Mouse (Mus musculus): ENCODE measurements around the gene Cct8. TPM values are rescaled to one million over a fixed set of nuclear protein-coding genes. Genes with fewer than 3 reads are reported as not detected.

Cct8 gene
- polyA plus RNA-seq, 1 experiment from 2014 or later, result 356 TPM

- H3K9ac ChIP-seq, result no peak overlapping the region
- ATAC-seq (ENCODE audit: low read depth), result no peak
- H3K4me1 ChIP-seq (replicated peaks), result peaks cover 23% of the 10 kb centered on the region
- H3K9me3 ChIP-seq (replicated peaks), result no peaks in the 10 kb centered on the region
- H3K36me3 ChIP-seq, result no peaks in the 10 kb centered on the region
- no peak overlapping the region for H3K27ac ChIP-seq
- H3K4me2 ChIP-seq, result no peak overlapping the region
- no peak overlapping the region for H3K4me3 ChIP-seq (replicated peaks)
- no peaks in the 10 kb centered on the region; the same call in 1 of the 2 replicates for H3K27me3 ChIP-seq
- DNase-seq, result no peak
Measured at GRCm38 (mm10) chr16:87443245-87443644, 52.4 kb downstream of the Cct8 start.

- WGBS (ENCODE audit: insufficient replicate concordance), result 53% methylated on average over 5 of the region's 5 CpGs
- Histone ChIP-seq H3K9me3 (replicated peaks) (no peaks in the 10 kb centered on the region), H3K27me3 (no peaks in the 10 kb centered on the region; the same call in 1 of the 2 replicates), H3K36me3 (no peaks in the 10 kb centered on the region), H3K9ac (no peak overlapping the region), H3K4me1 (replicated peaks) (peaks cover 23% of the 10 kb centered on the region), H3K4me3 (replicated peaks) (no peak overlapping the region), H3K4me2 (no peak overlapping the region), H3K27ac (no peak overlapping the region)
- DNase-seq, result no peak
- no peak for ATAC-seq (ENCODE audit: low read depth)
Measured at GRCm38 (mm10) chr16:87442291-87442690, 53.4 kb downstream of the Cct8 start.

- peak overlapping the region; percentile 86 for H3K9ac ChIP-seq
- peak overlapping the region; percentile 86 for H3K27ac ChIP-seq
- peak overlapping the region; percentile 84 for H3K4me3 ChIP-seq (replicated peaks)
- ATAC-seq (ENCODE audit: low read depth) (no peak), DNase-seq (peak; percentile 29)
- no peaks in the 10 kb centered on the region; the same call in 1 of the 2 replicates for H3K36me3 ChIP-seq
- WGBS (ENCODE audit: insufficient replicate concordance), result 5% methylated on average over 9 of the region's 9 CpGs
- H3K4me1 ChIP-seq (replicated peaks), result peaks cover 23% of the 10 kb centered on the region
- H3K9me3 ChIP-seq (replicated peaks), result no peaks in the 10 kb centered on the region
- no peaks in the 10 kb centered on the region for H3K27me3 ChIP-seq
- peak overlapping the region; percentile 87 for H3K4me2 ChIP-seq
Measured at GRCm38 (mm10) chr16:87441089-87441488, 54.6 kb downstream of the Cct8 start.

- H3K4me3 ChIP-seq (replicated peaks), result peak within 1 kb of the TSS; percentile 84
- WGBS (ENCODE audit: insufficient replicate concordance), result under 1% methylated on average over 38 of the region's 38 CpGs
- peak within 1 kb of the TSS; percentile 86 for H3K9ac ChIP-seq
- peaks cover 23% of the 10 kb centered on the region for H3K4me1 ChIP-seq (replicated peaks)
- H3K27ac ChIP-seq, result peak within 1 kb of the TSS; percentile 86
- H3K27me3 ChIP-seq, result no peaks in the 10 kb centered on the region
- peak within 1 kb of the TSS; percentile 87 for H3K4me2 ChIP-seq
- DNase-seq (peak; percentile 92), ATAC-seq (ENCODE audit: low read depth) (peak; percentile 95)
- no peaks in the 10 kb centered on the region for H3K9me3 ChIP-seq (replicated peaks)
- H3K36me3 ChIP-seq, result no peaks in the 10 kb centered on the region; the same call in 1 of the 2 replicates
Measured at GRCm38 (mm10) chr16:87440184-87440686, 55.4 kb downstream of the Cct8 start, which contains the start of gene Rwdd2b. Rwdd2b (minus strand) TSS chr16:87440573.

DNA sequence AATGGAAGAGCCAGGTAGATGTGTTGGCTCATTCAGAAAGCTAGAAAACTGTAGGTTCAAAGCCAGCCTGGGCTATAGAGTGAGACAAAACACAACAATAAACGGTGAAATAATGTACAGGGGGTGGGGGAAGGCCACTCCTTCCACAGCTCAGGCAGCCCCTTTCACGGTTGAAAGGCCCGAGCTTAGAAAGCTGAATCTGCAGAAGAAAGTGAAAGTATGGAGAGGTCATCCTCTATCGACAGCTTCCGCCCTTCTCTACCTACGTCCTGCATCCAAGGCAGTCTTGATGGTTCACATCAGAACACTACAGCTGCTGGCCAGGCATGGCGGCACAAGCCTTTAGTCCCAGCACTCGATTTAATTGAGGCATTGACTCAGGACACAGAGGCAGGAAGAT is 57.0 kb downstream of the Cct8 start:
- WGBS (ENCODE audit: insufficient replicate concordance), result 84% methylated on average over 8 of the region's 8 CpGs
- ATAC-seq (ENCODE audit: low read depth), result no peak
- Histone ChIP-seq H3K9me3 (replicated peaks) (no peaks in the 10 kb centered on the region), H3K9ac (no peak overlapping the region), H3K4me3 (replicated peaks) (no peak overlapping the region), H3K4me1 (replicated peaks) (peaks cover 21% of the 10 kb centered on the region), H3K4me2 (no peak overlapping the region), H3K36me3 (no peaks in the 10 kb centered on the region; the same call in 1 of the 2 replicates), H3K27ac (no peak overlapping the region), H3K27me3 (no peaks in the 10 kb centered on the region)
- no peak for DNase-seq

- no peaks in the 10 kb centered on the region for H3K27me3 ChIP-seq
- H3K4me2 ChIP-seq, result no peak overlapping the region
- WGBS (ENCODE audit: insufficient replicate concordance), result 87% methylated on average over 21 of the region's 21 CpGs
- H3K36me3 ChIP-seq, result no peaks in the 10 kb centered on the region; the same call in 1 of the 2 replicates
- no peak overlapping the region for H3K9ac ChIP-seq
- ATAC-seq (ENCODE audit: low read depth), result no peak
- no peak overlapping the region for H3K27ac ChIP-seq
- H3K4me3 ChIP-seq (replicated peaks), result no peak overlapping the region
- H3K9me3 ChIP-seq (replicated peaks), result no peaks in the 10 kb centered on the region
- no peak for DNase-seq
- peaks cover 25% of the 10 kb centered on the region for H3K4me1 ChIP-seq (replicated peaks)
Measured at GRCm38 (mm10) chr16:87437096-87437495, 58.6 kb downstream of the Cct8 start.

DNA sequence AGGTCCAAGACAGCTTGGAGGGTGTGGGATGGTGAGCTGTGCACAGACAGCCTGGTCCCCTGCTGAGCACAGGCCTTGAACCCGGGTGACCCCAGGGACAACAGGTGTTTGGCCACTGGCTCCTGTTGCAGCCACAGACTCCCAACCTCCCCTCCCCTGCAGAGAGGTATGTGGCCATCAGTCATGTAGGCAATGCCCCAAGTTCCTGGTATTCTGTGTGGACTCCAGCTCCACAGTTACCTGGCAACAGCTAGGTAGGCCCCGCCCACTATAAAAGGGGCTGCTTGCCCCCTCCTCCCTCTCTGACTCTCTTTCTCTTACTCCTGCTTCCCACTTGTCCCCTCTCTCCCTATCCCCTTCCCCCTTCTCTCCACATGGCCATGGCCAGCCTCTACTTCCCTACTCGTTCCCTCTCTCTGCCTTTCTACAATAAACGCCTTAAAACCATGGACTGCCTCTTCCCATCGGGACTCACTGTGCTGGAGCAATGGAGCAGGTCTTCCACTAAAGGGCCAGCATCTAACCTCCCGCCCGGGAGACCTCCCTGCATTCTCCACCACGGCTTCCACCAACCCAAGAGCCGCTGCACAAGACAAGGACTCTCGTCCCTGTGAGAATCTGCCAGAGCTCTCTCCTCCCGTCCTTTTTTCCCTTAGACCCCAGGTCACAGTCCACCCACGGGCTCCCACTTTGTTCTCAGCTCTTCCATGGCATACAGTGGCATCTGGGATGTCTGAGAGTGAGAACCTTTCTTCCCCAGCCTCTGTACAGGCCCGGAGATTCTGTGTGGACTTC is 60.1 kb downstream of the Cct8 start:
- H3K4me1 ChIP-seq (replicated peaks), result peaks cover 25% of the 10 kb centered on the region
- H3K9ac ChIP-seq, result no peak overlapping the region
- WGBS (ENCODE audit: insufficient replicate concordance), result 72% methylated on average over 13 of the region's 13 CpGs
- no peaks in the 10 kb centered on the region for H3K9me3 ChIP-seq (replicated peaks)
- no peak overlapping the region for H3K27ac ChIP-seq
- H3K27me3 ChIP-seq, result no peaks in the 10 kb centered on the region
- no peaks in the 10 kb centered on the region; the same call in 1 of the 2 replicates for H3K36me3 ChIP-seq
- no peak overlapping the region for H3K4me2 ChIP-seq
- DNase-seq (no peak), ATAC-seq (ENCODE audit: low read depth) (no peak)
- H3K4me3 ChIP-seq (replicated peaks), result no peak overlapping the region

DNA sequence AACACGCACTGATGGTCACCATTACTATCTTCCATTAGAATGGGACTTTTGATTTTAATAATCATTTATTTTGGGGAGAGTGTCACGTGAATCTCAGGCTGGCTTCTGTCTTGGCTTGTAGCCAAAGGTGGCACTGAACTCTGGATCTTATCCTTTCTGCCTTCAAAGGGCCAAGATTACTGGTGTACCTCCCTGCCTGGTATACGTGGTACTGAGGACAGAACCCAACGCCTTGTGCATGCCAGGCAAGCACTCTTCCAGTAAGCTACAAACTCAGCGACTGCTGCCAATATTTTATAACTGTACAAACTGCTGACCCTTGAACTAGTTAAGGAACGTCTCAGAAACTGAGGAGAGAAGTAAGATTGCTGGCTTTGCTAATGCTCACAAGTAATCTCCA is 60.7 kb downstream of the Cct8 start:
- WGBS (ENCODE audit: insufficient replicate concordance), result 74% methylated on average over 6 of the region's 6 CpGs
- H3K9ac ChIP-seq, result no peak overlapping the region

DNA sequence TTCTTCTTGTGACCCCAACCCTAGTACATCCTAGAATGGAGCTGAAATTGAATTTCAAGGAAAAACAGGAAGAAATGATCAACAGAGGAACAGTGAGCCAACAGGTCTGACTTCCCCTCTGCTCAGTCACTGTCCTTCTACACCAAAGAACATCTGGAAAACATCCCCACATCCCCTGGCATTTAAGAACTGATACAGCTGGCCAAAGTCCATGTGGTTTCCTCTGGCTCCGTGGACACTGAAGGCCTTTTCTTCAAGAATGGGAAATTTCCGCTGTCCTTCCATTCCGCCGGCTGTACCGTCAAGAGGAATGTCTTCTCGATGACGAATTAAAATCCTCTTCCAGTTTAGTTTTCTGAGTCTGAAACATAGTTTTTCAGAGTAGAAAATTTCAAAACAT is 61.4 kb downstream of the Cct8 start:
- WGBS (ENCODE audit: insufficient replicate concordance), result 80% methylated on average over 7 of the region's 7 CpGs
- no peak for DNase-seq
- Histone ChIP-seq H3K4me2 (no peak overlapping the region), H3K27ac (no peak overlapping the region), H3K4me3 (replicated peaks) (no peak overlapping the region), H3K27me3 (no peaks in the 10 kb centered on the region), H3K4me1 (replicated peaks) (peaks cover 30% of the 10 kb centered on the region), H3K36me3 (no peaks in the 10 kb centered on the region; the same call in 1 of the 2 replicates), H3K9ac (no peak overlapping the region), H3K9me3 (replicated peaks) (no peaks in the 10 kb centered on the region)
- no peak for ATAC-seq (ENCODE audit: low read depth)

More for the DNA sequence above, 60.7 kb downstream of the Cct8 start:
- H3K4me3 ChIP-seq (replicated peaks), result no peak overlapping the region
- ATAC-seq (ENCODE audit: low read depth) (no peak), DNase-seq (no peak)
- no peak overlapping the region for H3K4me2 ChIP-seq
- H3K27me3 ChIP-seq, result no peaks in the 10 kb centered on the region
- no peak overlapping the region for H3K27ac ChIP-seq
- H3K4me1 ChIP-seq (replicated peaks), result peaks cover 31% of the 10 kb centered on the region
- no peaks in the 10 kb centered on the region; the same call in 1 of the 2 replicates for H3K36me3 ChIP-seq
- no peaks in the 10 kb centered on the region for H3K9me3 ChIP-seq (replicated peaks)

Other genes starting within 250 kb of the Cct8 start
- 9.2 TPM in 2 replicates for gene N6amt1, start 141.7 kb downstream of the Cct8 start, polyA plus RNA-seq (2015; fragmentation: Nextera tagmentation; extraction: Ambion mirVana)
- gene Ltn1, start 63.3 kb downstream of the Cct8 start, polyA plus RNA-seq (2015; fragmentation: Nextera tagmentation; extraction: Ambion mirVana), result 11.4 and 13.8 TPM in 2 replicates
- 6.8 TPM in 2 replicates for gene Rwdd2b, start 55.3 kb downstream of the Cct8 start, polyA plus RNA-seq (2015; fragmentation: Nextera tagmentation; extraction: Ambion mirVana)
- gene Usp16, start 41.2 kb downstream of the Cct8 start, polyA plus RNA-seq (2015; fragmentation: Nextera tagmentation; extraction: Ambion mirVana), result 21.3 and 24.9 TPM in 2 replicates
- not detected in 2 replicates for gene Map3k7cl, start 57.5 kb upstream of the Cct8 start, polyA plus RNA-seq (2015; fragmentation: Nextera tagmentation; extraction: Ambion mirVana)
- 6.3 and 9.0 TPM in 2 replicates for gene Bach1, start 203.1 kb upstream of the Cct8 start, polyA plus RNA-seq (2015; fragmentation: Nextera tagmentation; extraction: Ambion mirVana)